Mouse (Mus musculus) CH12.LX (cell line): ENCODE measurements around the gene Ptbp3. TPM values are rescaled to one million over a fixed set of nuclear protein-coding genes. Genes with fewer than 3 reads are reported as not detected.

ENCODE experiments used
- DNase-seq: peaks from one replicate; pipeline ENCODE4 v3.0.0-alpha.2; 2013; ENCODE audit errors: extremely low read depth
- H3K27ac ChIP-seq: 2 replicates; pipeline ENCODE4 v1.5.1; 2012; ENCODE audit warnings: low read depth, mild to moderate bottlenecking, control low read depth, moderate library complexity; ENCODE audit not compliant: insufficient read depth
- H3K27me3 ChIP-seq: replicated peaks from 2 replicates; pipeline ENCODE3; 2012; ENCODE audit warnings: inconsistent platforms
- H3K36me3 ChIP-seq, 2 experiments: replicated peaks in 1 of 2; 2 replicates each; pipeline versions ENCODE3 to v1.6.1; 2012; ENCODE audit warnings: inconsistent platforms in 1 of 2, low read length in 1 of 2, mild to moderate bottlenecking in 1 of 2, mixed read lengths in 1 of 2, moderate library complexity in 1 of 2; ENCODE audit not compliant: control insufficient read depth in 1 of 2, insufficient read depth in 1 of 2
- H3K4me1 ChIP-seq, 2 experiments: 2 replicates each; pipeline ENCODE4 v1.6.1; 2012; ENCODE audit warnings: inconsistent platforms in 1 of 2, moderate library complexity in 1 of 2; ENCODE audit not compliant: insufficient read depth in 2 of 2, control insufficient read depth in 1 of 2
- H3K4me2 ChIP-seq: 2 replicates; pipeline ENCODE4 v1.6.1; 2012; ENCODE audit warnings: low read depth, mild to moderate bottlenecking, control low read depth; ENCODE audit not compliant: poor library complexity, insufficient read depth, severe bottlenecking
- H3K4me3 ChIP-seq, 3 experiments: fragments of 150-350 bp in 1 of 3; sonication (generic) in 1 of 3; replicated peaks in 1 of 3; 2 replicates each; pipeline versions ENCODE3 to v1.5.1; 2011 to 2012; ENCODE audit warnings: low read depth in 2 of 3, low read length in 2 of 3, mild to moderate bottlenecking in 2 of 3, moderate library complexity in 2 of 3, control low read depth in 1 of 3, improper control_type of control experiment in 1 of 3, inconsistent platforms in 1 of 3, mixed read lengths in 1 of 3; ENCODE audit not compliant: poor library complexity in 1 of 3
- H3K79me2 ChIP-seq: replicated peaks from 2 replicates; pipeline ENCODE4 v1.6.1; 2012; ENCODE audit warnings: mild to moderate bottlenecking, moderate library complexity; ENCODE audit not compliant: control insufficient read depth, poor library complexity, insufficient read depth, severe bottlenecking; ENCODE audit errors: extremely low read depth
- H3K9ac ChIP-seq: 2 replicates; pipeline ENCODE4 v1.6.1; 2012; ENCODE audit warnings: low read depth, mild to moderate bottlenecking, control low read depth, moderate library complexity; ENCODE audit not compliant: insufficient read depth
- H3K9me3 ChIP-seq: replicated peaks from 2 replicates; pipeline ENCODE3; 2012; ENCODE audit warnings: low read length, inconsistent platforms, mixed read lengths
- BHLHE40 ChIP-seq: IDR thresholded peaks from 2 replicates; pipeline ENCODE4 v1.6.1; 2011; ENCODE audit warnings: mild to moderate bottlenecking, low read depth, low read length, improper control_type of control experiment
- CHD1 ChIP-seq: IDR thresholded peaks from 2 replicates; pipeline ENCODE4 v1.6.1; 2012; ENCODE audit warnings: low read depth, low read length, improper control_type of control experiment, inconsistent platforms
- CTCF ChIP-seq, 2 experiments: IDR thresholded peaks in 1 of 2; conservative IDR thresholded peaks in 1 of 2; 2 replicates each; pipeline ENCODE4 v1.5.1; 2011 to 2012; ENCODE audit warnings: low read depth in 2 of 2, low read length in 2 of 2, improper control_type of control experiment in 1 of 2, inconsistent platforms in 1 of 2, mild to moderate bottlenecking in 1 of 2, moderate library complexity in 1 of 2
- ELF1 ChIP-seq: IDR thresholded peaks from 2 replicates; pipeline ENCODE4 v1.6.1; 2014; ENCODE audit warnings: low read depth, mild to moderate bottlenecking, inconsistent platforms, low read length, improper control_type of control experiment
- EP300 ChIP-seq: IDR thresholded peaks from 2 replicates; pipeline ENCODE4 v1.6.1; 2011; ENCODE audit warnings: low read length, improper control_type of control experiment
- ETS1 ChIP-seq: conservative IDR thresholded peaks from 2 replicates; pipeline ENCODE4 v1.6.1; 2012; ENCODE audit warnings: low read depth, mild to moderate bottlenecking, inconsistent platforms, low read length, improper control_type of control experiment, moderate library complexity
- HCFC1 ChIP-seq: IDR thresholded peaks from 2 replicates; pipeline ENCODE4 v1.6.1; 2012; ENCODE audit warnings: low read depth, mild to moderate bottlenecking, inconsistent platforms, low read length, improper control_type of control experiment
- IRF4 ChIP-seq: IDR thresholded peaks from 2 replicates; pipeline ENCODE4 v1.6.1; 2014; ENCODE audit warnings: low read depth, mild to moderate bottlenecking, inconsistent platforms, low read length, improper control_type of control experiment
- JUN ChIP-seq: IDR thresholded peaks from 2 replicates; pipeline ENCODE4 v1.6.1; 2011; ENCODE audit warnings: low read depth, mild to moderate bottlenecking, low read length, improper control_type of control experiment, moderate library complexity; ENCODE audit not compliant: insufficient read depth
- JUND ChIP-seq: conservative IDR thresholded peaks from 2 replicates; pipeline ENCODE4 v1.6.1; 2011; ENCODE audit warnings: low read depth, low read length, improper control_type of control experiment
- KAT2A ChIP-seq: IDR thresholded peaks from 2 replicates; pipeline ENCODE4 v1.6.1; 2012; ENCODE audit warnings: low read length, improper control_type of control experiment, inconsistent platforms; ENCODE audit not compliant: insufficient replicate concordance
- MAFK ChIP-seq: IDR thresholded peaks from 2 replicates; pipeline ENCODE4 v1.6.1; 2011; ENCODE audit warnings: low read length, improper control_type of control experiment; ENCODE audit not compliant: insufficient replicate concordance
- MAX ChIP-seq: IDR thresholded peaks from 2 replicates; pipeline ENCODE4 v1.6.1; 2011; ENCODE audit warnings: low read length, improper control_type of control experiment
- MAZ ChIP-seq: IDR thresholded peaks from 2 replicates; pipeline ENCODE4 v1.6.1; 2012; ENCODE audit warnings: low read depth, mild to moderate bottlenecking, inconsistent platforms, low read length, improper control_type of control experiment, moderate library complexity
- MEF2A ChIP-seq: IDR thresholded peaks from 2 replicates; pipeline ENCODE4 v1.6.1; 2014; ENCODE audit warnings: low read depth, mild to moderate bottlenecking, inconsistent platforms, low read length, improper control_type of control experiment, borderline replicate concordance
- MYC ChIP-seq: IDR thresholded peaks from 2 replicates; pipeline ENCODE4 v1.6.1; 2011; ENCODE audit warnings: low read depth, mild to moderate bottlenecking, improper control_type of control experiment, low read length
- NELFE ChIP-seq: IDR thresholded peaks from 2 replicates; pipeline ENCODE4 v1.6.1; 2011; ENCODE audit warnings: low read depth, low read length, improper control_type of control experiment
- NRF1 ChIP-seq: IDR thresholded peaks from 2 replicates; pipeline ENCODE4 v1.6.1; 2014; ENCODE audit warnings: low read depth, mild to moderate bottlenecking, inconsistent platforms, low read length, improper control_type of control experiment, moderate library complexity
- POLR2A ChIP-seq: IDR thresholded peaks from 2 replicates; pipeline ENCODE4 v1.6.1; 2011; ENCODE audit warnings: low read depth, mild to moderate bottlenecking, improper control_type of control experiment, low read length
- POLR2AphosphoS2 ChIP-seq: IDR thresholded peaks from 2 replicates; pipeline ENCODE4 v1.6.1; 2011; ENCODE audit warnings: low read depth, low read length, improper control_type of control experiment
- RAD21 ChIP-seq: IDR thresholded peaks from 2 replicates; pipeline ENCODE4 v1.6.1; 2011; ENCODE audit warnings: low read depth, mild to moderate bottlenecking, low read length, improper control_type of control experiment, moderate library complexity
- SIN3A ChIP-seq: IDR thresholded peaks from 2 replicates; pipeline ENCODE4 v1.6.1; 2012; ENCODE audit warnings: low read length, improper control_type of control experiment, inconsistent platforms
- TBP ChIP-seq: conservative IDR thresholded peaks from 2 replicates; pipeline ENCODE4 v1.6.1; 2011; ENCODE audit warnings: low read depth, low read length, improper control_type of control experiment
- TCF12 ChIP-seq: IDR thresholded peaks from 2 replicates; pipeline ENCODE4 v1.6.1; 2014; ENCODE audit warnings: low read depth, mild to moderate bottlenecking, inconsistent platforms, low read length, improper control_type of control experiment
- USF1 ChIP-seq: IDR thresholded peaks from 2 replicates; pipeline ENCODE4 v1.6.1; 2014; ENCODE audit warnings: low read depth, mild to moderate bottlenecking, inconsistent platforms, low read length, improper control_type of control experiment
- ZKSCAN1 ChIP-seq: IDR thresholded peaks from 2 replicates; pipeline ENCODE4 v1.6.1; 2012; ENCODE audit warnings: low read depth, inconsistent platforms, low read length, improper control_type of control experiment, borderline replicate concordance
- ZMIZ1 ChIP-seq: IDR thresholded peaks from 2 replicates; pipeline ENCODE4 v1.6.1; 2012; ENCODE audit warnings: low read depth, mild to moderate bottlenecking, inconsistent platforms, low read length, improper control_type of control experiment
- ZNF384 ChIP-seq: IDR thresholded peaks from 2 replicates; pipeline ENCODE4 v1.6.1; 2012; ENCODE audit warnings: low read depth, low read length, improper control_type of control experiment, inconsistent platforms
- dilution Hi-C: fragments of 300-500 bp; cut with MboI; formaldehyde crosslinking; loops from 2 replicates; pipeline ENCODE4 v1.14.3; 2020; ENCODE audit warnings: low sequenced_read_pairs; ENCODE audit not compliant: extremely low pct_unique_long_range_greater_than_20kb, extremely low pct_ligation_motif_present
- in situ Hi-C: fragments of 300-500 bp; cut with MboI; formaldehyde crosslinking; loops from 3 replicates; pipeline ENCODE4 v1.14.3; 2019; ENCODE audit warnings: low sequenced_read_pairs, low pct_ligation_motif_present, low pct_unique_long_range_greater_than_20kb, mixed read lengths
- polyA plus RNA-seq: library from polyadenylated mRNA; unstranded; fragments of >175 nt; gene quantifications from 2 replicates; pipeline ENCODE4 v1.2.1, GENCODE M21; 2012; ENCODE audit warnings: low read depth; ENCODE audit not compliant: insufficient read length
- total RNA-seq, 2 experiments: library from RNA; depleted of rRNA; stranded (reverse); fragments of 300-350 nt in 1 of 2; fragments of >200 nt in 1 of 2; gene quantifications; 2 replicates each; pipeline ENCODE4 v1.2.3; 2012 to 2014

The Ptbp3 gene
- total and polyA plus RNA-seq, 3 experiments: 45.2 to 81.4 (median 48.1) TPM

DNA sequence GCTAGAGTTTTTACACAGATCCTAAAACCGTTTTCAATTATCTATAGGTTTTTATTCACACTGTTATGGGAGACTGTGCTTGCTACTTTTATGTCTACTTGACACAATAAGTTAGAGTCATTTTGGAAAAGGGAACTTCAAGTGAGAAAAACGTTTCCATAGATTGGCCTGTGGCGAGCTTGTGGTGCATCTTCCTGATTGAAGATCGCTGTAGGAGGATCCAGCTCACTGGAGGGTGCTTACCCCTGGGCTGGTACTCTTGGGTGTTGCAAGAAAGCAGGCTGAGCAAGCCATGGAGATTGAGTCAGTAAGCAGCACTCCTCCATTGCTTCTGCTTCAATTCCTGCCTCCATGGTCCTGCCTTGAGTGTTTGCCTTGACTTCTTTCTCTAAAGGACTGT is 113.2 kb downstream of the Ptbp3 start:
- no peaks in the 10 kb centered on the region for H3K79me2 ChIP-seq
- H3K4me3 ChIP-seq: no peak overlapping the region
- DNase-seq: peak; percentile 16
- no peak overlapping the region for H3K27ac ChIP-seq
- no peak overlapping the region for H3K9ac ChIP-seq
- in situ Hi-C loops: no loop called here
- no peak overlapping the region for H3K4me2 ChIP-seq
- dilution Hi-C loops: no loop called here
- no peaks in the 10 kb centered on the region for H3K36me3 ChIP-seq
- TF ChIP-seq POLR2AphosphoS2 (no peak), MEF2A (no peak), USF1 (no peak), ZMIZ1 (no peak), EP300 (no peak), ZKSCAN1 (no peak), TBP (no peak), IRF4 (no peak), JUND (no peak), HCFC1 (no peak), NELFE (no peak), ZNF384 (no peak), TCF12 (no peak), MAZ (no peak), MYC (no peak), RAD21 (no peak), MAFK (no peak)
- TF ChIP-seq, all 38 proteins: peak for 0
- H3K4me1 ChIP-seq: peaks cover 5 to 14% of the 10 kb centered on the region in 2 experiments; a peak in 3 of 4 replicates
- peaks cover 6% of the 10 kb centered on the region for H3K9me3 ChIP-seq
- no peaks in the 10 kb centered on the region for H3K27me3 ChIP-seq

DNA sequence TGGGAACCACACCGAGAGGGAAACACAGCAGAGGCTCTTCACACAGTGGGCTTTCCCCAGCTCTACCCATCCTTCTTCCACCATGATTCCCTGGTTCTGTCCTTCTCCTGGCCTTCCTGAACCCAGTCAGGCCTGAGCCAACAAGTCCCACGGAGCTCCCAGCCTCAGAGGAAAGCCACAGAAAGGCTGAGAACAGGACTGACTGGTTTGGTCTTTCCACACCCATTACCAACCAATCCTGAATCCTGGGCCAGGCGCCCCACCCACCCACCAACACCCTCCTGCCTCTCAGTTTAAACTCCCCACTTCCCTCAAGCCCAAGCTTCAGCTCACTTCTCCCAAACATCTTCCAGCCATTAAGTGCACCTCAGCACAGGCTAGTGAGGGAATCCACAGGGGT is 115.1 kb downstream of the Ptbp3 start:
- TF ChIP-seq ZNF384: no peak
- TF ChIP-seq EP300: no peak
- no peak for TF ChIP-seq CHD1
- TF ChIP-seq ELF1: no peak
- TF ChIP-seq SIN3A: no peak
- TF ChIP-seq ETS1: no peak
- no peak for TF ChIP-seq BHLHE40
- TF ChIP-seq MAZ: no peak
- TF ChIP-seq MAFK: no peak
- no peak for TF ChIP-seq JUND
- no peak for TF ChIP-seq JUN
- TF ChIP-seq CTCF (conservative IDR thresholded peaks at IDR 0.05 in 1 of 2, IDR thresholded peaks at IDR 0.05 in 1 of 2; ENCODE audit: low read depth in 2 of 2, low read length in 2 of 2): no peak
- TF ChIP-seq KAT2A: no peak
- TF ChIP-seq NRF1: no peak
- no peak for TF ChIP-seq MEF2A
- no peak for TF ChIP-seq MAX
- TF ChIP-seq POLR2AphosphoS2: no peak
- no peak for TF ChIP-seq POLR2A
- DNase-seq: no peak
- in situ Hi-C loops: no loop called here

More for the DNA sequence above, 115.1 kb downstream of the Ptbp3 start:
- dilution Hi-C loops: no loop called here
- Histone ChIP-seq H3K9me3 (peaks cover 6% of the 10 kb centered on the region), H3K4me1 (peaks cover 1 to 3% of the 10 kb centered on the region in 2 experiments; a peak in 1 of 4 replicates), H3K36me3 (no peaks in the 10 kb centered on the region), H3K4me2 (no peak overlapping the region), H3K27me3 (no peaks in the 10 kb centered on the region), H3K79me2 (no peaks in the 10 kb centered on the region), H3K9ac (no peak overlapping the region), H3K27ac (no peak overlapping the region), H3K4me3 (no peak overlapping the region)
